Mouse (Mus musculus): ENCODE results near the gene Wnt10a.
"Not testable (repeated sequence)": the region's sequence is repeated elsewhere in the genome, so short reads cannot be mapped to it uniquely, and the experiment has no call there.

The Wnt10a gene

DNA sequence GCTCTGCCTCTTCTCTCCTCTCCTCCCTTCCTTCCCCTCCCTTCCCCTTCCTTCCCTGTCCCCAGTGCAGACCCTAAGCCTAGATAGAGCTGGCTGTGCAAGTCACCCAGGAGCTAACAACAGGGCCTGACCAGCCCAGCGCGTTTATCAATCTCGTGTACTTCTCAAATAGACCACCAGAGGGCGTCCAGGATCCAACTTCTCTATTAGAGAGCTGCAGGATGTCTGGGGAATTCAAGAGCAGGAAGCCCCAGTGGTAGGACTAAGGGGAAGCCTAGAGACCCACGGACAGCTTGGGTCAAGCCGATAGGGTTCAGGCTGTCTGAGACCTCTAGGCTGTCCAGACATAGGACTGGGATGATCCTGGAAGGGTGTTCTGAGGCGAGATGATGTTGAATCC, 3.5 kb upstream of the Wnt10a start:
- peak; percentile 73 for DNase-seq (ENCODE audit: low spot score)

GRCm38 (mm10) chr1:74788603-74789176, 2.6 kb upstream of the Wnt10a start:
- no peak for DNase-seq (ENCODE audit: low spot score)

DNA sequence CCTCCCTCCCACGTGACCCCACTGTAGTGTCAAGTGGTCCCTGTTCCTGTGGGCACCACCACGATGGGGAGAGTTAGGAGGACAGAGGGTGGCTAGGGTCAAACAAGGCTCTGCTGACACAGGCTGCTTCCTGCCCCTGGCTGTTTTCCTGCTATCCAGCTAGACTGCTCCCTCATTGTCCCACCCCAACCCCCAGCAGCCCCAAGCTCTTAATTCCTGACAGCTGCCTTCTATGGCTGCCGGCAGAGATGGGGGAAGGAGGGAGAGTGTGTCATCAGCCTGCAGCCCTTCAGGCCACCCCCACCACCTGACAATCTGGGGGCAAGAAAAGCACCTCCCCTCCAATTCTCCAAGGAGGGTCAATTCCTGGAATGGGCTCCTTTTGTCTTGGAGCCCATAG, 1.2 kb upstream of the Wnt10a start:
- no peak for DNase-seq (ENCODE audit: low spot score)

DNA sequence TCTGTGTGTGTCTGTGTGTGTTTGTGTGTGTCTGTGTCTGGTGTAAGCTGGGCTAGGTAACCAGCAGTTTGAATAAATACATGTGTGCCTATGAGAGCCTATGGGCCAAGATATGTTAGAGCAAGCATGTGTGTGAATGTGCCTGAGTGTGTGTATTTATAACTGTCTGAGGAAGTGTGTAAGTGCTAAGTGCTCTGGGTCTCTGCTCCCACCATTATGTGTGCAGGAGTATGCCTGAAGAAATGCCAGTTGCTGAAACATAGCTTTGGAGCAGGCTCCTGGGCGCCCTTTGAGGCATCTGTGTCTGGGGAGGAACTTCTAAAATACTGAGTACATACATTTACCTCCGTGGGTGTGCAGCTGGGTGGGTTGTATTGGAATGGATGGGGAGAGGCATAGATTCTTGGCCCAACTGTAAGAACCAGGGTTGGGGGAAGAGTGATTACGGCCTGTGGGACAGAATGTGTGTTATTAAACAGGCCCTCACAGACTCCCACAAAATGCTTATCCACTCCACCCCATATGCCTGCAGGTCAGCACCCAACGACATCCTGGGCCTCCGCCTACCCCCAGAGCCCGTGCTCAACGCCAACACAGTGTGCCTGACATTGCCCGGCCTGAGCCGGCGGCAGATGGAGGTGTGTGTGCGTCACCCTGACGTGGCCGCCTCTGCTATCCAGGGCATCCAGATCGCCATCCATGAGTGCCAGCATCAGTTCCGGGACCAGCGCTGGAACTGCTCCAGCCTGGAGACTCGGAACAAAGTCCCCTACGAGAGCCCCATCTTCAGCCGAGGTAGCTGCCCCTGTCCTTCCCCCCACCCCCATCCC, 1.7 kb downstream of the Wnt10a start:
- no peak for DNase-seq (ENCODE audit: low spot score)

- no peak for DNase-seq (ENCODE audit: low spot score)
Observed at GRCm38 (mm10) chr1:74794487-74795144, 3.3 kb downstream of the Wnt10a start.

- no peak for DNase-seq (ENCODE audit: low spot score)
Observed at GRCm38 (mm10) chr1:74795145-74795529, 3.8 kb downstream of the Wnt10a start.

DNA sequence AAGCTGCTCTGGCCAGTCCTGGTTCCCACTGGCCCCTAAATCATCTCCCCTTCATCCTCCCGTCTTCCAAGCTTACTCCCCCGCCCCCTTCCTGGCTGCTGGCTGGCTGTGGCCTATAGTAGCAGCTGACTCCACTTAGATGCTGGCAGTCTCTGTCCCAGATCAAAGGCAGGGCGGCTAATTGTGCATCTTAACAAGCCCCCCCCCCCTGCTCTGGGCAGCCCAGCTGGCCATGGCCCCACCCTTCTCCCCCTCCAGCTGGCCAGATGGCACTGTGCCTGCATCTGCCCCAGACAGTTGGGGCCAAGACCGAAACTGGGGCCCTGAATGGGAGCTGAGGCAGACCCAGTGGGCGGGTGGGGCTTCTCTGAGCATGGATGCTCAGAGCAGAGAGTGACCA, 6.1 kb downstream of the Wnt10a start:
- no peak for DNase-seq (ENCODE audit: low spot score)

DNA sequence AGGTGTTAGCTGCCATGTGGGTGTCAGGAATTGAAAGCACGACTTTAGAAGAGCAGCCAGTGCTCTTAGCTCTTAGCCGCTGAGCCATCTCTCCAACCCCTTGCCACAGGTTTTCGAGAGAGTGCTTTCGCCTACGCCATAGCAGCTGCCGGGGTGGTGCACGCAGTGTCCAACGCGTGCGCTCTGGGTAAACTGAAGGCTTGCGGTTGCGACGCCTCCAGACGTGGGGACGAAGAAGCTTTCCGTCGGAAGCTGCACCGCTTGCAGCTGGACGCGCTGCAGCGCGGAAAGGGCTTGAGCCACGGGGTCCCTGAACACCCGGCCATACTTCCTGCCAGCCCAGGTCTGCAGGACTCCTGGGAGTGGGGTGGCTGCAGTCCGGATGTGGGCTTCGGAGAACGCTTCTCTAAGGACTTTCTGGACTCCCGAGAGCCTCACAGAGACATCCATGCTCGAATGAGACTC, 9.1 kb downstream of the Wnt10a start:
- DNase-seq (ENCODE audit: low spot score), result no peak

- no peak for DNase-seq (ENCODE audit: low spot score)
Observed at GRCm38 (mm10) chr1:74801631-74802140, 10.4 kb downstream of the Wnt10a start.

GRCm38 (mm10) chr1:74802795-74803656, 11.7 kb downstream of the Wnt10a start:
- DNase-seq (ENCODE audit: low spot score), result peak; percentile 45

- DNase-seq (ENCODE audit: low spot score), result no peak
Observed at GRCm38 (mm10) chr1:74804211-74804870, 13.0 kb downstream of the Wnt10a start.

- DNase-seq (ENCODE audit: low spot score), result no peak
Observed at GRCm38 (mm10) chr1:74805340-74805835, 14.1 kb downstream of the Wnt10a start.

- no peak for DNase-seq (ENCODE audit: low spot score)
Observed at GRCm38 (mm10) chr1:74805843-74806242, 14.5 kb downstream of the Wnt10a start.

DNA sequence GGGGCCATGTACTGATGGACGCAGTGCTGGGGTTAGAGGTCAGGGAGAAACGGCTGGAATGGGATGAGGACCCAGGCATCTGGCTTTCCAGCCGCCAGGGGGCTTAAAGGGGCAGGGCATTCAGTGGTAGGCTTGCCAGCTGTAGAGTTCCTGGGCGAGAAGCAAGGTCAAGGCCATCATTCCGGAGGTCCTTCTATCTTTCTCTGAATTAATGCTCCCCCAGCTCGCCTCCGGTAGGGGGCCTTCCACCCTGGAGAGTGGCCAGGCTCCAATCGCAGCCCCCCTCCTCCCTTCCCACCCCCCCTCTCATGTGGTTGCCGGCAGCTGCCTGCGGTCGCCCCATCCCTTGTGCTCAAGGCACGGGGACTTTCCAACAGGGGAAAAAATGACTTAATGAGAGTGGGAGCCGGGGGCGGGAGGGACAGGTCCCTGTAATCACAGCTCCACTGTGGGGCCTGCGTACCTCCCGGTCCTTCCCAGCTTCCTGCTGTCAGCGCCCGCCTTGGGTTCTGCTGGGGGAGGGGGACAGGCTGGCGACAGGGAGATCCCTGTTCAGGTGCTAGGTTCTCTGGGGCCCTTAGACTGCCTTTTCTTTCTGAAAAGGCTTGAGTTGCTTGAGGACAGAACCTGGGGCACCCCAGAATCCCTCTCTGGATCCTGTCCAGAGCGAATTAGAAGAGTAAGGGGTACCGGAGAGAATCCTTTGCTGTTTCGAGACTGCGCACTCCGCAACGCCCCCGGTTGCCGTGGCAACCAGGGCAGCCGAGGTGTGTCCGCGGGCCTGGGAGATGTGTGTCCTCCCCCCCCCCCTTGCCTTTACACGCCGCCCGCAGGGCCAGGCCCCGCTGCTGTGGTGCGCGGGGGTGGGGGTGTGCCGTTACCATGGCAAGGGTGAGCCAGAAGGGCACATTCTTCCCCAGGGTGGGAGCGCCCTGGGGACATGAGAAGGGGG, 15.3 kb downstream of the Wnt10a start:
- DNase-seq (ENCODE audit: low spot score), result no peak

DNA sequence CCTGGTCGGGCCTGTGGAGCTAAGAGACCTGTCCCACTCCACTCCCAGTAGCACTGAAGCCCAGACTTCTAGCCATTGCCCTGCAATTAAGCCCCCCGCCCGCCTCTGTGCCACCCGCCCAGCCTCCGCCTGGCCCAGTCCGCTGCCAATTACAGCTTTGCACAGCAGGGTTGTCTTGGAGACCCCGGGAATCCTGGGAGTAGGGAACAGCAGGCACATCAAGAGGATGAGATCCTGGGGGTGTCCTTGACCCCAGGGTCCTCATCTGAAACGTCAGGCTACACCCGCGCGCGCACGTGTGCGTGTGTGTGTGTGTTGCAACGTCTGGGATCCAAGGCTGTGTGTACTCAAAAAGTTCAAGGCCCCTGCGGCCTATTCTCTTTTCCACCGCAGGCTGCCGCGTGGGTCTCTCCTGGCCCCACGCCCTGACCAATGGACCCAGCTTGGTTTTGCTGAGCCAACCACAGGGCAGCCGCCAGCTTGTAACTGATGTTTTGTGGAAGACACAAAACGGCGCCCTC, 16.3 kb downstream of the Wnt10a start:
- DNase-seq (ENCODE audit: low spot score), result no peak

DNA sequence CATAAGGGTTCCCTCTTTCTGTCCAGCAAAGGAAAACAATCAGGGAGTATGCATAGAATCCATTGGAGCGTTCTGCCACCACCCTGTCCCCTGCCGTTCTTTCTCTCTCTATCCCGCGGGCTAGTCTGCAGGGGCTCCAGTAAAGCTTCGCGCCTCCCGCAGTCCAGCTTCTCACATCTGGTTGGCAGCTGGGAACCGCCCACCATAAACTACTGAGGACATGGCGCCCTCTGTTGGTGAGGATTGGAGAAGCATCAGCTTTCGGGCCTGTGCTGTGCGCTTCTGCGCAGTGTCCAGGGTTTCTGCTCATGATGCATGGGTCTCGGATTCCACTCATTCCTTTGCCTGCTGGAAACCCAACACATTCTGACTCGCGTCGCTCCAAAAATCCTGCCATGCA, 16.8 kb downstream of the Wnt10a start:
- peak; percentile 90 for DNase-seq (ENCODE audit: low spot score)

DNA sequence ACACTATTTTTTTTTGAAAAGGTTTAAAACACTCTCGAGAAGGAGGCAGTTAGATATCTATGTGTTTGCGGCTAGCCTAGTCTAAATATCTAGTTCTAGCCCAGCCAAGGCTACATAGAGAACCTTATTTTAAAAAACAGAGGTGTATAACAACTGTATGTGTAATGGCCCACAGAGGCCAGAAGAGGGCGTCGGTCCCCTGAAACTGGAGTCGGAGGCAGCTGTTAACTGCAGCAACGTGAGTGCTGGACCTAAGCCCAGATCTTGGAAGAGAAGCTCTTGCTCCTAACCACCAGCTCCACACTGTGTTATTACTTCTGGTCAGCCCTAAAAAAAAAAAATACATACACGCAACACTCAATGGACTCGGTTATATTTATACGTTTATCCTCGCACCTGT, 17.7 kb downstream of the Wnt10a start:
- DNase-seq (ENCODE audit: low spot score), result no peak

GRCm38 (mm10) chr1:74814931-74815647, 23.8 kb downstream of the Wnt10a start:
- DNase-seq (ENCODE audit: low spot score), result no peak

GRCm38 (mm10) chr1:74815965-74816364, 24.6 kb downstream of the Wnt10a start:
- DNase-seq (ENCODE audit: low spot score), result not testable (repeated sequence)
